Mouse (Mus musculus): ENCODE results near the gene Khdrbs2. TPM values are rescaled to one million over a fixed set of nuclear protein-coding genes. Genes with fewer than 3 reads are reported as not detected.

Khdrbs2 gene
- under 1 TPM; 0.73 to 0.80 TPM for total RNA-seq (2021)
- long read RNA-seq, experiment 1 = 0 reads
- long read RNA-seq, experiment 2, partial matches to known transcripts = 0 of 4 reads
- long read RNA-seq, experiment 2, other reads (novel, unspliced or antisense) = 0 of 4 reads

GRCm38 (mm10) chr1:32172506-32173239 is at the start of gene Khdrbs2:
TSS of gene Khdrbs2 (plus strand) at chr1:32172714.
- DNase-seq (ENCODE audit: low spot score in 2 of 2) = peak; percentile 29 to 39

- DNase-seq (ENCODE audit: low spot score in 2 of 2) = no peak
Observed at GRCm38 (mm10) chr1:32174566-32174965, 2.1 kb downstream of the Khdrbs2 start.

- DNase-seq (ENCODE audit: low spot score in 2 of 2) = no peak
Observed at GRCm38 (mm10) chr1:32199664-32200260, 27.2 kb downstream of the Khdrbs2 start.

- no peak for DNase-seq (ENCODE audit: low spot score in 2 of 2)
Observed at GRCm38 (mm10) chr1:32248443-32248842, 75.9 kb downstream of the Khdrbs2 start.

GRCm38 (mm10) chr1:32249602-32250001 is 77.1 kb downstream of the Khdrbs2 start:
- no peak for DNase-seq (ENCODE audit: low spot score in 2 of 2)

GRCm38 (mm10) chr1:32250337-32250736 is 77.8 kb downstream of the Khdrbs2 start:
- no peak for DNase-seq (ENCODE audit: low spot score in 2 of 2)

GRCm38 (mm10) chr1:32258942-32259341 is 86.4 kb downstream of the Khdrbs2 start:
- DNase-seq (ENCODE audit: low spot score in 2 of 2) = no peak

- no peak for DNase-seq (ENCODE audit: low spot score in 2 of 2)
Observed at GRCm38 (mm10) chr1:32270519-32270918, 98.0 kb downstream of the Khdrbs2 start.

GRCm38 (mm10) chr1:32294702-32295101 is 122.2 kb downstream of the Khdrbs2 start:
- no peak for DNase-seq (ENCODE audit: low spot score in 2 of 2)

- DNase-seq (ENCODE audit: low spot score in 2 of 2) = no peak
Observed at GRCm38 (mm10) chr1:32301391-32301790, 128.9 kb downstream of the Khdrbs2 start.

GRCm38 (mm10) chr1:32309074-32309473 is 136.6 kb downstream of the Khdrbs2 start:
- DNase-seq (ENCODE audit: low spot score in 2 of 2) = no peak

GRCm38 (mm10) chr1:32309637-32310036 is 137.1 kb downstream of the Khdrbs2 start:
- DNase-seq (ENCODE audit: low spot score in 2 of 2) = no peak

- DNase-seq (ENCODE audit: low spot score in 2 of 2) = no peak
Observed at GRCm38 (mm10) chr1:32339108-32339507, 166.6 kb downstream of the Khdrbs2 start.

- DNase-seq (ENCODE audit: low spot score in 2 of 2) = no peak
Observed at GRCm38 (mm10) chr1:32347538-32347937, 175.0 kb downstream of the Khdrbs2 start.

- DNase-seq (ENCODE audit: low spot score in 2 of 2) = no peak
Observed at GRCm38 (mm10) chr1:32352076-32352475, 179.6 kb downstream of the Khdrbs2 start.

GRCm38 (mm10) chr1:32363539-32363938 is 191.0 kb downstream of the Khdrbs2 start:
- DNase-seq (ENCODE audit: low spot score in 2 of 2) = no peak

- DNase-seq (ENCODE audit: low spot score in 2 of 2) = no peak
Observed at GRCm38 (mm10) chr1:32397553-32397952, 225.0 kb downstream of the Khdrbs2 start.

GRCm38 (mm10) chr1:32407651-32408050 is 235.1 kb downstream of the Khdrbs2 start:
- DNase-seq (ENCODE audit: low spot score in 2 of 2) = no peak

GRCm38 (mm10) chr1:32428410-32428809 is 255.9 kb downstream of the Khdrbs2 start:
- DNase-seq (ENCODE audit: low spot score in 2 of 2) = no peak

GRCm38 (mm10) chr1:32429493-32429892 is 257.0 kb downstream of the Khdrbs2 start:
- DNase-seq (ENCODE audit: low spot score in 2 of 2) = no peak

GRCm38 (mm10) chr1:32430516-32430915 is 258.0 kb downstream of the Khdrbs2 start:
- DNase-seq (ENCODE audit: low spot score in 2 of 2) = no peak

GRCm38 (mm10) chr1:32433118-32433517 is 260.6 kb downstream of the Khdrbs2 start:
- DNase-seq (ENCODE audit: low spot score in 2 of 2) = no peak

All from adrenal gland, adult 18-20 months (tissue).